Mouse (Mus musculus) kidney, adult 9 months (tissue): ENCODE data around the gene Kctd5.
A peak's percentile ranks its signal among the peaks of the same experiment; 100 is the strongest.
"Not testable (repeated sequence)": the region's sequence is repeated elsewhere in the genome, so short reads cannot be mapped to it uniquely, and the experiment has no call there.

ENCODE experiments used
- DNase-seq: peaks from one replicate; pipeline ENCODE4 v3.0.0; 2022

Gene Kctd5

DNA sequence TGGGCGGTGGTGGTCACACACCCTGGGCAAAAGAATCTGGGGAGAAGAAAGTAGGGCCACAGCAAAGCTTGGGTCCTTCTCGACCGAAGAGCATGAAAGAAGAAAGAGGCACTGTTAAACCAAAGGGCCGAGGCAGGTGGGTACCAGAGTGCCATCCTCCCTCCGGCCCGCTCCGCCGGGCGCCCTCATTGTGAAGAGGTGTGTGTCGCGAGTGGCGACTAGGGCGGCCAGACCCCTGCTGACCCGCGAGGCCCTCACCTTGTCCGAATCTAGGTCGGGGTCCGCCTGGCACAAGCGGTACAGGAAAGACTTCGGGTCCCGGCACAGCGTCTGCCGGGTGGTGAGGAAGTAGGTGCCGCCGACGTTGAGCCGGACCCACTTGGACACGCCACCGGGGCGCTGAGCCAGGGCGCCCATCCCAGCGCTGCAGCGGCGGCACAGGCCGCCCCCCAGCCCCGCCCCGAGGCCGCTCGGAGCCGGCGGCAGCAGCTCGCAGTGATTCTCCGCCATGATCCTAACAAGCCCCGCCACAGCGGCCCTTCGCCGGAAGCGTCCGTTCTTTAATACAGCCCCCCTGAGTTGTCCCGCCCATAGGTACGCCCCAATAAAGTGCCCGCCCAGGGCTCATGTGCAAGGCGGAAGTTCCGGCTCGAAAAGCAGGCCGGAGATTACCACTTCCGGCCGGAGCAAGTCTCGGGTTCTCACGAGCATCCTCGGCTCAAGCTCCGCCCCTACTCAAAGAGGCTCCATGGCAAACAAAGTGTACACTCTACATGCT, at the start of gene Kctd5:
Gene Kctd5, minus strand, starts transcription at position 567 of the 778 bp plus-strand sequence.
- DNase-seq: peak; percentile 96

DNA sequence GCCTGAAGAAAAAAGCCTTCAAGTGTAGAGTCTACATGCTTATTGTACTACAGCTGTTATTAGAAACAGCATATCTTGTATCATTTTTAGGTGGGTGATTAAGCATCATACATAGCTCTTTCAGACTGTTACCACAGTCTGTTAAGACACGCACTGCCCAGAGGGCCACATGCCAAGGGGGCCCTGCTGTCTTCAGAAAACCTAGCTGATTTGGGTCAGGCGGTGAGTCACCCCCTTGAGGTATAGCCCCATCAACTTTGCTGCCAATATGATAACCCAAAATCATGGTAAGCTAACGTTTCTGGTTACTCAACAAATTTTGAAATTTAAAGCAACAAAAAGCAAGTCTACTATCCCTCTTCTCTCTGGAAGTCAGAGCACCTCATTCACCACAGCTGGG, 46.2 kb upstream of the Kctd5 start:
- no peak for DNase-seq

DNA sequence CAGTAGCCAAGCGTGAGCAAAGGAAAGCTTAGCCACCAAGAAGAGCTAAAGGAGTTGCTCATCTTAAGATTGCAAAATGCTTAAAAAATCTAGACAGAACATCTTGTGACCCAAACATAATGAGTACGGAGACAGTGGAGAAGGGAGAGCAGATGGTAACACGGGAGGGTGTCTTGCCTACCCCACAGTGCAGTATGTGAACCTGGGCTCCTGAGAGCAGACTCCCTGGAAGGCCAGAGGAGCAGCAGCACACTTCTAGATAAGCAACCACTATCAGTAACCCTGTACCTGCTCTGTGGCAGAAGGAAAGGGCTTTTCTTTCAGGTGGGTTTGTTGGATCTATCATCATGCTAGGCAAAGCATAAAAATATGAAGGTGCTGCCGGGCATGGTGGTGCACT, 39.7 kb upstream of the Kctd5 start:
- DNase-seq: no peak

DNA sequence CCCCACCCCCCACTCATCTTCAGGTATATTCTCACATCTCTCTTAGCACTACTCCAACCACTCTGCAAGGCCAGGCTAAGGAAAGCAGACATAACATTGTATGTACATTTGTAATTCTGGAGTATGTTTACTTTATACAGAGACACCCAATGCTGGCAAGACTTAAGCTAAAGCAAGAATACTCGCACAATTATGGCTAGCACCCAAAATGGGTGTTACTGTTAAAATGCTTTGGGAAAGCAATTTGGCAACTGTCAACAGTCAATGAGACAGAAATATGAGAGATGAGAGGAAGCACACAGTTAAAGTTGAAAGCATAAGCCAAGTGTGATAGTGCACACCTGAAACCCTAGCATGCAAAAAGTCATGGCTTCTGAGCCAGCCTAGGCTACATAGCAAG, 38.0 kb upstream of the Kctd5 start:
- no peak for DNase-seq

DNA sequence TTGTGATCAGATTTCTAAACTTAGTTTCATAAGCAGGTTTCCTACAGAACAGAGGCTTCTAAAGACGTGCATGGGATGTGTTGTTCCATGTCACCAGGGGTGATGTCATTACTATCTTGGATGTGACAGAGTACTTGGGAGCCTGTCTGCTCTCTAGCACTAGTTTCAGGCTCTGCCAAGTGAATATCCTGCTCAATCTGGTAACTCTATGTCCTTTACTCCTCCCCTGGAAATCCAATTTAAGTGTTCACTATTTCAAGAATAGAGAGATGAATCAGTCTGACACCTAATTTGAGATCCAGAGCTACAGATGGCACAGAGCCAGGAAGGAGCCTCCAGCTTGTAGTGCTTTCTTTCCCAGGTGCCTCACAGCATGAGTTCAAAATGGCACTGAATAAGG, 35.6 kb upstream of the Kctd5 start:
- DNase-seq: no peak

DNA sequence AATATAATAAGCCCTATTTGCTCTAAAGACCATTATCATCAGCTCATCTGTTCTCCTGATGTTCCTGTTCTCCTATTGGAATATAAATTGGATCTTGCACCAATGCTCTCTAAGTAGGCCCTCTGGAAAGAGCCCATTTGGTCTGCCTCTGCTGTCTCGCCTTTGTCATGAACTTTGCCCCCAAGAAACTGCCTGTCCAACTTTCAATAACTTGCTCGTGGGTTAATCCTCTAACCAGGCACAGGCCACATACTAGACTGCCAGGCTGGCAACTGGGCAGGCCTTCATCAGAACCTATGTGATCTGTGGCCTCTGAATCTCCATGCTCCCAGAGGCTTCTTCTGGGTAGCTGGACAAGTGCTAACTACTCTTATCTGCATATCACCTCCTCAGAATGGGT, 31.8 kb upstream of the Kctd5 start:
- peak; percentile 81 for DNase-seq

DNA sequence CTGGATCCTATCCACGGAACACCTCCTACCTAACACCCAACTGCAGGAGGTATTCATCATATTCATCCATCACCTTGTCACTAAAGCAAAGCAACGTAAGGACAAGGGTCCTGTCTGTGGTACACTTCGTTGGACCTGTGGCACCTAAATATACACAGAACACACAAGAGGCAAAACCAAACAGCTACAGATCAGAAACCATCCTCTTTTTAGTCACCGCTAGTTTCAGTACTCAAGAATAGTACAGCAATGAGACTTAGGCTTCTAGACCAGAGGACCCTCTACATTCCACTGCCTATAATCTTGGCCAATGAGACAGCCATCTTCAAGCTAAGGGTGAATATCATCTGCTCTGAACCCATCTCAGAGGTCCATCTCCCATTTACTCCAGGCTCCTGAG, 25.1 kb upstream of the Kctd5 start:
- no peak for DNase-seq

DNA sequence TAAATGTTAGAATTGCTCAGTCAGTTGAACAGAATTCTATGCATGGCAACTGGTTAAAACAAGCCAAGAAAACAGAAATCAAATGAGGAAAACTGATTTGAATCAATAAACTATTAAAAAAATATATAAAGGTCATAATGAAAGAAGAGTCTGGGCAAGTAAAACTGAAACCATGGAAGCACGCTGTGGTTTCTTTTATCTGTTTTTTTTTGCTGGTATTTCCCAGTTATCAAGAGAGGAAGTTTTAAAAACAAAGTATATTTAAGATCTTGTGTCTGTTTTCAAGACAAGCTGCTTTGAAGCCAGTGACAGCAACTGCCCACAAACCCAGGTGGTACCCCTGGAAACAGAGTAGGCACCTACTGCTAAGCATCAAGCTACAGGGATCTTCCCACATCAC, 17.3 kb upstream of the Kctd5 start:
- no peak for DNase-seq

DNA sequence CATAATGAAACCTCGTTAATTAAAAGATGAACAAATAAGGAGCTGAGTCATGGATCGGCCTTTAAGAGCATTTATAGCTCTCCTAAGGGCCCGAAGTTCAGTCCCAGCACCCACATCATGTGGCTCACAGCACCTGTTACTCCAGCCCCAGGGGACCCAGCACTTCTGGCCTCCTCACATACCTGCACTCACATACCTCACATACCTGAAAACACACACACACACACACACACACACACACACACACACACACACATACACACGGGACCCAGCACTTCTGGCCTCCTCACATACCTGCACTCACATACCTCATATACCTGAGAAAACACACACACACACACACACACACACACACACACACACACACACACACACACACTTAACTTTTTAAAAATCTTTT, 13.1 kb upstream of the Kctd5 start:
- DNase-seq: not testable (repeated sequence)

DNA sequence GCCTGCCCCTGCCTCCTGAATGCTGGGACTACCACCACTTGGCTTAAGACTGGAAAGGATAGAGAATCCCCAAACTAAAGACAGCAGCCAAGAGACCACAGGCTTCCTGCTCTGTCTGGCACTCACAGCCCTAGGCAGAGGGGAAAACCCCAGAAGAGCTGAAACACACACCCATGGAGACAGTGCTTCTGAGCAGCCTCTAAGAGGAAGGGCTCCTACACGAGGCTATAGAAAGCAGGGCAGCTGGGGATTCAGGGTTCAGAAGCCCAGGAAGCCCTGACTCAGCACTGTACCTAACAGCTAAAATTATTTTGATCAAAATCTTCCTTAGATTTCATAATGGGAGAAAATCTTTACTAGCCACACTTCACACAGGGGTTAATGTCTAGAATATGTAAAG, 11.3 kb upstream of the Kctd5 start:
- no peak for DNase-seq

DNA sequence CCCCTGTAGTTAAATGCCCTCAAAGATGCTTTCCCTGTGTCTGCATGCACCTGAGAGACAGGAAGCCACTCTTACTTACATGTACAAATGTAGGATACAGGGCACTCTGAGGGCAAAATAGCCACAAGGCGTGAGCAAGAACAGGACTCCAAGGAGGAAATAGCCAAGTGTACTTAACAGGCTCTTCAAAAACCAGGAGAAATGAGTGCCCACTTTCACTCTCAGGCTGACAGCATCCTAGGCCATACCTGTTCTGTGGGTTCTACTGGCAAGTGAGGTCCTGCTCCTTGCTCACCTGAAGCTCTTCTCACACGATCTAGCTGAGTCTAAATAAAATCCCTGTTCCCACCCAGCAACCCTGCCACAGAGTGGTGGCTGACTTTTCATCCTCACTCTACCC, 3.8 kb upstream of the Kctd5 start:
- no peak for DNase-seq

DNA sequence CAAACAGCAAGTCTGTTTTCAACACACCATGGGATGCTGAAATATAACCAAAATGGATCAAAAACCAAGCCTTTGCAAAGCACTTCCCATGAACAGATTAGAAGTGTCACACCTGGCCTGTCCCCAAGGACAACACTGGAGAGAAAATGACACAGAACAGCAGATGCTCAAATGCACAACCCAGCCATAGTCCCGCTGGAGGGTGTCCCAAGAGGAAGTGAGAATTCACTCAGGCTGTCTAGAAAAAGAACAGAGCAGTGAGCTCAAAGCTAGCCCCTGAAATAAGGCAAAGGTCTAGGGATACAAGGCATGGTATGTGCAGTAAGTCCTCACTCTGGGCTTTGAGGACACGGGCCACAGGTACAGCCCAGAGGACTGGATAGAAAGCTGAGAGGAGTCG, 3.8 kb downstream of the Kctd5 start:
- DNase-seq: no peak

DNA sequence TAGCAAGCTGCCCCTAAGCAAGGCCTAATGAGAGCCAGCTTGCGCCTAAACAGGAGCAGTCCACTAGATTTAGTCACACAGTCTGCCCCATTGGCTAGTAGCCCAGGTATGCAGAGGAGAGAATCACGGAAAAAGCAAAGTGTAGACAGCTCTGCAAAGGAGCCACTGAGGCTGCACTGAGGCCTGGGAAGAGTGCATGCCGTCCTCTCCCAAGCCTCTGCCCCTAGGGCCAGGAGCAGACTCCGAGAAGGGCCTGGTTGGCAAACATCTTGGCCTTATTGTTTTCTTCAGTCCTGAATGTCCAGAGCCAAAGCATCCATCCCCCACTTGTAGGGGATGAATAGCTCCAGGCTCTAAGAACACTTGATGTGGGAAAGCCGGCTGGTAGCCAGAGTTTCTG, 5.0 kb downstream of the Kctd5 start:
- no peak for DNase-seq

DNA sequence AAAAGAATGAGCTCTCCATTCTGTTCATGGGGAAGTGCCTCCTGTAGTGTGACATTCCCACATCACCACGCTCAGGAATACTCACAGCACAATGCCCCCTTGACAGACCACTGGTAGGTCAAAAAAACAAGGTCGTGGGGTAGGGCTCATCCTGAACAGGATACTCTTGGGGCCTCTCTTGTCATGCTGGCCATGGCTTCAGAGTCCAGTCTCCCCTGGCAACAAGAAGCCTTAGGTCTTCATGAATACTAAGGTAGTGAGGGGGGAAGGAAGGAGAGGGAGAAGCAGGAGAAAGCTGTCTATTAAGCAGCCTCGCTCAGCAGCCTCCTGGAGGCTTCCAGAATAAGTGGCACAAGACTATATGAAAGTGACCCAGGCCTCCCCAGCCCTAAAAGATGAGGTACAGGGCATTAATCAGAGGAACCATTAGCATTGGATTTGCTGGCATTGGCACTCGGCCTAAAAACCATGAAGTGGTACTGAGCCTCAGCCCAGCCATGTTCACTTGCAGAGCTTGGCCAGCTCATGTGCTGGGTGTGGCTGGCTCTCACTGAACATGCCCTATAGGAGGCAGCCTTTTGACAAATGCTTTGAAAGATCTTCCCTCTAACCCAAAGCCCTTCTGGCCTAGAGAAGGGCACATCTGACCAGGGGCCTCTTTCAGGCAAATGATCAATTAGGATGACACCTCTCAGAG, 10.7 kb downstream of the Kctd5 start:
- DNase-seq: no peak

DNA sequence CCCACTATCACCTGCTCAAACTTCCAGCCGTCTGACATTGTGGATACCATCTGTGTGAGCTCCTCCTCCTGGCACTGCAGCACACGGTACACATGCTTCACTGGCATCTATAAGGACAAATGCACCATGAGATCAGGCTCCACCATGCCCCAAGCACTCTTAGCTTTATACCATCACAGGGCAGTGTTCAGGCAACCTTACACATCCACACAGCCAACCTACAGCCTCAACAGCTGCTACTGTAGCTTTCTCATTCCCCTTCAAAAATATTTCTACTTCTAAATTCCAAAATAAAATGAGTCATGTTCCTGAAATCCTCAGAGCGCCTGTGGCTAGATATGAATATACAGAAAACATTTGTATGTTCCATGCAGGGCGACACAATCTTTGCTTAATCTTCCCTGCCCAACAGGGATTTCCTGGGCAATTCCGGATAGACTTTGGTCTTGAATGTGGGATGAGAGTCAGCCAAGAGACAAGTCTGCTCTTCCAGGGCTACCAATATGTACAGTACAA, 15.5 kb downstream of the Kctd5 start:
- DNase-seq: no peak

DNA sequence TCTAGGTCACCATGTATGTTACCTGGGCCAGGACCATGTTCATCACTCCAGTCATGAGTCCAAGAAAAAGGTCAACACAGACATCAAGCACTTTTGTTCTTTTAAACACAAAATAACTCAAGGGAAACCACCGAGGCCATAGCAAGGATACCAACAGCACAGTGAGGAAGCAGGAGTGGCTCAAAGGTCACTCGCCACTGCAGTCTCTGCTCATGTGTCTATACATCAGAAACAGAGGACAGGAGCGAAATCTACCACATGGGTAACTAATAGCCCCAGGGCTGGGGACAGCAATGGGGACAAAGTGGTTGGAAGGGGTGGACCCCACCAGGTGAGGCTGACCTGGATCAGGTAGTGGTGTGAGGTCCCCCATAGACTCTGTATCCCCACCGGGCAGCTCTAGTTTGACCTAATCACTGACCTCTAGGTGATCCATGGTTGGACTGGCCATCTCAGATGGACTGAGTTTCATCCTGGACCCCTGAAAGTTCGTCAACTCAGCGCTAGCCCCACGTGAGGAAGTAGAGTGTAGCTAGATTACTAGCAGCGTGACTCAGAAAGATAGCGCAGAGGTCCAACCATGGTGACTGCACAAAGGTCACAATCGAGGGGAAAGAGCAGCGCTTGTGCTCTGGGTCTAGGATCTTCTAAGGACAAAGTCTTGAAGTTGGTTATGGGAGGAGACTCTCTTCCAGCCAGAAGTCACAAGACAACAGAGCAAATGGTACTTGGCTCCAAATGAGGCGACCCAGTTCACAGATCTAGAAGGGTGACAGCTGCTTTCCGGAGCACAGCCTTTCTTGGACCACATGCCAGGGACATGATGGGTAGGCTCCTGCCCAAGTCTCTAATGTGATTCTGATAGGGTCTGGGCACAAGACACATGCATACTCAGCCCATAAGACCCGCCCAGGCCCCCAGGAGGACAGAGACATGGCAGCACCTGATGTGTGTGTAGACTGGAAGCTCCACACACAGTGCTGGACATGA, 16.4 kb downstream of the Kctd5 start:
- DNase-seq: peak; percentile 29

DNA sequence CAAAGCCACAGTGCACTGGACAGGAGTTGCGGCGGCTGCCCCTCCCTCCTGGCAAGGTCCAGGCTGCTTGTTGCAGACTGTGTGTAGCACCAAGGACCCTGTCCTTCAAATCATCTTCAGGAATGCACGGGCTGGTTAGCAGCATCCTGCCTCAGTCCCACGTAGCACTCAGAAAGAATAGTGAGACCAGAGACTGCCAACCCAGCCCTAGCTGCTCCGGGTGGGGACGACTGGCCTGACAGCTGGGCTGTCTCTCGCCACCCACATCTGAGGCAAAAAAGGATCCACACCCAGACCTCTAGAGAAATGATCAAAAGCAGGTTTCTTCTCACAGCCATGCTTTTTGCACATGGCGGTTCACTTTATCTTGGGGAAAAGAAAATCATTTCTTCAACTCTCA, 24.3 kb downstream of the Kctd5 start:
- no peak for DNase-seq

DNA sequence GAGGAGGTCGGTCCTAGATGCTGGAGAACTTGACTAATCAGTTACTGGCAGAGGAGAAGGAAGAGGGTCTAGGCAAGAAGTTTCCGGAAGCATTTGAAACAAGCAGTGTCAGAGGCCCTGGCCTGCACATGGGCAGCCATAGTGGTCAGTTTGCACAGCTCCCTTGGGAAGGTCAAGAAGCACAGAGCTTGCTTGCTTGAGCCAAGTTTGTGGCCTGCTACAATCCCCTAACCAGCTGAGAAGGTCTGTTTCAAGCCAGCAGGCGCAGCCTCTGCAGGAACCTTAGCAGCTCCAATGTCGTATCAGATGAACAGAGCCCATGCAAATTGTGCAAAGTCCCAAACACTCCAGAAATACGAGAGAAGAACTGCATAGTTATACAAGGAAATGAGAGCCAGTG, 25.2 kb downstream of the Kctd5 start:
- DNase-seq: peak; percentile 21

DNA sequence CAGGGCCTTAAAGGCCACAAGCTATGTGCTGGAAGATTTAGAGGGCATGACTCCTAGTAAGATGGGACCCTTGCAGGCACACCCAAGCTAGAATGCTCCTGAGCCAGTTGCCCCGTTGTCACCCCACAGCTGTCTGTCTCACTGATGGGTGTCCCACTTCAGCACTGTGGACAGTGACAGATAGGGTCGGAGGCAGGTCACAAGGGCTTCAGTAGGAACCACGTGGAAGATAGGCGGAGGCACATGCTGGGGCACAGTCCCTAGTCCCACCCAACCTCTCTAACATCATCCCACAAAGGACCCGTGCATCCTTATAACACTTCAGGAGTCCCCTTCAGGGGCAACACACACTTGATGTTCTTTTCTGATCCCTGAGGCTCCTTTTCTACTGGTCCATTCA, 27.3 kb downstream of the Kctd5 start:
- no peak for DNase-seq

DNA sequence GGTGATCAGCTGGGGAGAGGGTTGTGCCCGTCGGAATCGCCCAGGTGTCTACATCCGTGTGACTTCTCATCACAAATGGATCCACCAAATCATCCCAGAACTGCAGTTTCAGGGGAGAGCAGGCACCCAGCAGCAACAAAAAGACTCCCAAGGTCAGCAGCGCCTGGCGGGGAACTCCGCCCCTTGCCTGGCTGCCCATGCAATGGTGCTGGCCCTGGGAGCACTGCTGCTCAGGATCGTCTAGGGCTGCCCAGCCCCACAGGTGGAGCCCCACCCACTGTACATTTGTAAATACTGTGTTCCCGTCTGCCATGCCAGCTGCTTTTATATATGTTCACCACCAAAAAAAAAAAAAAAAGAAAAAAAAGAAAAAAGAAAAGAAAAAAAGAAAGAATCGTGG, 27.7 kb downstream of the Kctd5 start:
- no peak for DNase-seq

DNA sequence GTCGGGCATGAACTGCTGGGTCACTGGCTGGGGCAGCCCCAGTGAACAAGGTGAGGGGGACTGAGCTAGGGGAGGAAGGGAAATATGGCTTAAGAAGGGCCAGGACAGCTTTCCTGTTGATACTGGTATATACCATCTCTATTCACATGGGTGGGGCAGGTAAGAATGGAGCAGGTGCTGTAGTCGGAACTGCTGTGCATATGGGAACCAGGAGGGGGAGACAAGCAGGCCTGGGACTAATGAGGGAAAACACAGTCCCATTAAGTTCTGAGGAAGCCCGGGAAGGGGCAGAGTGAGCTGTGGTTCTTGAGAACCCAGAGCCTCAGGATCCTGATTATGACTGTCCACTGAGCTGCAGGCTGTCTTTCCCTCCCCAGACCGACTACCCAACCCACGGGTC, 28.8 kb downstream of the Kctd5 start:
- no peak for DNase-seq

DNA sequence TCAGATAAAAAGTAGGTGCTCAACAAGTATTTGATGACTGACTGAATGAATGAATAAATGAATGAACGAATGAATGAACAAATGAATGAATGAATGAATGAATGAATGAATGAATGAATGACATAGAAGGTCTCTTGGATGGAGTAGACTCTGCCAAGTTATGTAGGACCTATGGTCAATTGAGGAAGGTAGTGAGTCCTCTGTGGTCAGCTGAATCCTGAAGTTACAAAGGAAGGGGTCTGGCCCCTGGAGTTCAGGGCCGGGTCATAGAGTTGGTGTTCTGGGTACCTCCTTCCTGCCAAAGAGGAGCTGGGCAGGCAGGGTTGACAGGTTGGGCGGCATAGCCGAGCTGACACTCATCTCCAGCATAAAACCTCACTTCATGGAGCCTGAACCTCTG, 35.4 kb downstream of the Kctd5 start, which contains the start of gene Prss27:
Gene Prss27, plus strand, starts transcription at position 301 of the 400 bp plus-strand sequence.
- DNase-seq: no peak

DNA sequence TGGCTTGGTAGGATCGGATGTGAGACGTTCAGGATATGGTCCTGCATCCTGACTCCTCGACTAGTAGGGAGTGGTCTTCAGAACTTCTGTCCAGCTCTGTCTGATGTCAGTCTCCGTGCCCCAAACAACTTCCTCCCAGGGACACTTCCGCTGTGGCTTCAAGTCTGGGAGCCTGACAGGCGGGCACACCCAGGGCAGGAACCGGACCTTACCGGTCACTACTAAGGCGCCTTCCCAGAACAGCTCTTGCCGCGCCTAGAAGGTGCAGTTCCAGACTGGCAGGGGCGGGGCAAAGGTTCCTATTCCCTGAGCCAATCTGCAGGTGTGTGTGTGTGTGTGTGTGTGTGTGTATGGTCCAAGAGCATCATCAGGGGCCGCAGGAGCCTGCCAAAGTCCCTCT, 35.9 kb downstream of the Kctd5 start:
- DNase-seq: no peak
